Mouse (Mus musculus): ENCODE measurements around the gene Mcfd2.

DNA sequence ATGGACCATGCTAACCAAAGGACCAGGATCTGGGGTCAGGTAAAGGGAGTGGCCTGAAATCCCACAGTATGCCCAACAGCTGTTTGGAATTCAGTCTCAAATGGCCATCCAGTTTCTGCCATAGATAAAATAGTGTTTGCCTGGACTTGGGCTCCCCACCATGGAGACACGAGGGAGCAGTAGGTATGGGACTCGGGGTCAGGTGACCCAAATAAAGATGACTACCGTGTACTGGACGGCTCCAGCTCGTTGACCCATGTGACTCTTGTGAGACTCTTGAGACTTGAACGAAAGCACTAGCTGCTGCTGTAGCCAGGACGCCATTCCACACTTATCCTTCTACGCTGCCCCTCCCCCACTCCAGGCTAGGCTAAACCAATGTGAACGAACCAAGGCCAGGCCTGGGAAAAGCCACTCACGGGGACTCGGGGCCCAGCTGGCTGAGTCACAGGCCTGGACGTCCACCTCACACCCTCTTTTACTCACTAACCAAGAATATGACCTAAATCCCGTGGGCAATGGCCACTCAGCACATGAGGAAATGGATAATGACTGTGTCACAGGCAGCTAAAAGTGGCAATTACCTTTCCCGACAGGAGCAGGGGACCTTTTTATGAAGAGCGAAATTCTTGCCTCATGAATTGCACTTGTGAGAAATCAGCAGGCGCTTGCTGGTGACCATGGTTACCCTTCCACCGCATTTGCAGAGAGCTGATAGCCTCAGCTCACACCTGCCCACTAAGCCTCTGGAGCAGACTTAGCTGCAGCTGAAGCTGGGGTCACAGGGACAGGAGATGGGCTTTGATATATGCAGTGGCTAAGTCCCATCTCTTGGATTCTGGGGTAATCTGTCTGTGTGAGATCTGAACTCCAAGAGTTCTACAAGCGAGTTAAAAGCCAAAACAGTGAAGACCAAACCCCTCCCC is 28.7 kb downstream of the Mcfd2 start:
- no peak for TF ChIP-seq CTCF (IDR thresholded peaks at IDR 0.05; ENCODE audit: borderline replicate concordance, insufficient read depth, low read length)
- no peak for TF ChIP-seq POLR2A (IDR thresholded peaks at IDR 0.05; ENCODE audit: low read depth, low read length)
